Mouse (Mus musculus): ENCODE data around the gene Ccl6.
"Not testable (repeated sequence)": the region's sequence is repeated elsewhere in the genome, so short reads cannot be mapped to it uniquely, and the experiment has no call there.

The Ccl6 gene

GRCm38 (mm10) chr11:83557074-83557473 lies 35.8 kb downstream of the Ccl6 start:
- DNase-seq (ENCODE audit: low spot score): no peak

GRCm38 (mm10) chr11:83556085-83556781 lies 36.7 kb downstream of the Ccl6 start:
- DNase-seq (ENCODE audit: low spot score): peak; percentile 50

GRCm38 (mm10) chr11:83551668-83552067 lies 41.2 kb downstream of the Ccl6 start:
- no peak for DNase-seq (ENCODE audit: low spot score)

GRCm38 (mm10) chr11:83551037-83551436 lies 41.9 kb downstream of the Ccl6 start:
- DNase-seq (ENCODE audit: low spot score): not testable (repeated sequence)

GRCm38 (mm10) chr11:83550186-83550632 lies 42.7 kb downstream of the Ccl6 start:
- DNase-seq (ENCODE audit: low spot score): no peak

GRCm38 (mm10) chr11:83544214-83544613 lies 48.7 kb downstream of the Ccl6 start:
- DNase-seq (ENCODE audit: low spot score): no peak

GRCm38 (mm10) chr11:83541415-83541814 lies 51.5 kb downstream of the Ccl6 start:
- no peak for DNase-seq (ENCODE audit: low spot score)

GRCm38 (mm10) chr11:83540931-83541330 lies 52.0 kb downstream of the Ccl6 start:
- DNase-seq (ENCODE audit: low spot score): no peak

- no peak for DNase-seq (ENCODE audit: low spot score)
These were observed 54.1 kb downstream of the Ccl6 start for GRCm38 (mm10) chr11:83538705-83539314.

Measured in testis, postnatal 10 days (tissue).